Mouse (Mus musculus): ENCODE measurements around the gene Ptpru. TPM values are rescaled to one million over a fixed set of nuclear protein-coding genes. Genes with fewer than 3 reads are reported as not detected.

Ptpru gene
- polyA plus RNA-seq (2015; fragmentation: Nextera tagmentation; extraction: Ambion mirVana), result 3.1 and 3.9 TPM in 2 replicates

DNA sequence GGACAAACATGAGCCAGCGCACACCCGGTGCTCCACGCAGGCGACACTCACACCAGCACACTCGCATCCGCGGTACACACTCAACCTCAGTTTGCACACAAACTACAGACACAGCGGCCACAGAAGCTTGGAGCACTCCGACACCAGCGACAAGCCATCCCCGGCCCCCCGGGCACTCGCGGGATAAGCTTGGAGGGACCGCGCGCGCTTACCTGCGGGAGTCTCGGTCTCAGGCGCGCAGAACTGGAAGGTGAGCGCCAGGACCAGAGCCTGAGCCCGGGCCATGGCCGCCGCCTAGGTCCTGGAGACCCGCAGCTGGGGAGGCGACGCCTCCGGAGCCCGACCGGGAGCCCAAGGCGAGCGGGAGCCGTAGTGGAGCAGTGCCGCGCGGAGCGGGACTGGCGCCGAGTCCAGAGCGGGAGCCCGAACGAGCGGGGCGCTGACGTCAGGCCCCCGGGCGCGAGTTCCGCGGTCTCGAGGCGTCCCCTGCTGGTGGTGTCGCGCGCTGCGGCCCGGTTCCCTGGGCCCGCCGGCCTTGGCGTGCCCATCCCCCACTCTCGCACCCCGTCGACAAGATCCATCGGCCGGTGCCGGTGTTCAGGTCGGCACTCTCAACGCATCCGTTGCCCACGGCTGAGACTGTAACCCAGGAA lies at the start of gene Ptpru:
Ptpru (minus strand) TSS at position 417 of the 653 bp plus-strand sequence.
- Histone ChIP-seq H3K4me2 (replicated peaks; ENCODE audit: low read depth) (peak within 1 kb of the TSS; percentile 99), H3K36me3 (ENCODE audit: control insufficient read depth, insufficient read depth, low read length) (no peaks in the 10 kb centered on the region), H3K9me3 (ENCODE audit: control insufficient read depth, low read length) (no peaks in the 10 kb centered on the region), H3K27ac (replicated peaks) (no peak within 1 kb of the TSS; the same call in 1 of the 2 replicates), H3K9ac (ENCODE audit: low read length) (peak within 1 kb of the TSS; percentile 74), H3K27me3 (ENCODE audit: control insufficient read depth, insufficient read depth, low read length) (no peaks in the 10 kb centered on the region), H3K4me1 (replicated peaks; ENCODE audit: control insufficient read depth, insufficient read depth) (no peaks in the 10 kb centered on the region), H3K4me3 (ENCODE audit: low read depth, low read length) (peak within 1 kb of the TSS; percentile 65)
- ATAC-seq (ENCODE audit: low FRiP score, low TSS enrichment) (peak; percentile 87), DNase-seq (ENCODE audit: low spot score) (peak; percentile 91)
- TF ChIP-seq CTCF (IDR thresholded peaks at IDR 0.05; ENCODE audit: low read depth), result peak; percentile 95
- no peak for TF ChIP-seq EP300 (optimal IDR thresholded peaks at IDR 0.05)
- WGBS, result under 1% methylated on average over 51 of the region's 72 CpGs

DNA sequence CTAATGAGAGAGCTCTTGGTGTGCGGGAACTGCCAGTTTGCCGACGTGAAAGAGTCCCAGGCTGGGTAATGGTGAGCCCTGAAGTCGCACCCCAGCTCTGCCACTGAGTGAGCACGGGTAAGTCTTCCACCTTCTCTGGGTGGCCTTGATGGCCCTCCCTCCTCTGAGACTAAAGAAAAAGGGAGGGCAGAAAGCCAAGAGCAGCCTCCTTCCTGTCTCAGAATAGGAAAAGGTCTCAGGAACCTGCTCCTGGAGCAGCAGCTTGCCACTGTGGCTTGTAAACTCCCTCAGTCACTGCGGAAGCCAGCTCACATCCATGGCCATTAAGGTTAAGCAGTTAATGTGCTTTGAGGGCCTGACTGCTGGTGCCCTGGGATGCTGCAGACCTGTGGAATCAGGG lies 47.3 kb upstream of the Ptpru start:
- no peak overlapping the region for H3K9ac ChIP-seq (ENCODE audit: low read length)
- no peak overlapping the region for H3K4me2 ChIP-seq (replicated peaks; ENCODE audit: low read depth)
- 72% methylated on average over 6 of the region's 6 CpGs for WGBS
- no peaks in the 10 kb centered on the region; the same call in 1 of the 2 replicates for H3K4me1 ChIP-seq (replicated peaks; ENCODE audit: control insufficient read depth, insufficient read depth)
- no peaks in the 10 kb centered on the region for H3K27me3 ChIP-seq (ENCODE audit: control insufficient read depth, insufficient read depth, low read length)
- no peak for ATAC-seq (ENCODE audit: low FRiP score, low TSS enrichment)
- no peak for TF ChIP-seq EP300 (optimal IDR thresholded peaks at IDR 0.05)
- TF ChIP-seq CTCF (IDR thresholded peaks at IDR 0.05; ENCODE audit: low read depth), result no peak
- H3K36me3 ChIP-seq (ENCODE audit: control insufficient read depth, insufficient read depth, low read length), result no peaks in the 10 kb centered on the region; the same call in 1 of the 2 replicates
- no peaks in the 10 kb centered on the region for H3K9me3 ChIP-seq (ENCODE audit: control insufficient read depth, low read length)
- H3K27ac ChIP-seq (replicated peaks), result no peak overlapping the region
- no peak for DNase-seq (ENCODE audit: low spot score)
- no peak overlapping the region for H3K4me3 ChIP-seq (ENCODE audit: low read depth, low read length)

- WGBS, result 56% methylated on average over 6 of the region's 6 CpGs
- TF ChIP-seq EP300 (optimal IDR thresholded peaks at IDR 0.05) (no peak), CTCF (IDR thresholded peaks at IDR 0.05; ENCODE audit: low read depth) (no peak)
- Histone ChIP-seq H3K27me3 (ENCODE audit: control insufficient read depth, insufficient read depth, low read length) (no peaks in the 10 kb centered on the region), H3K4me1 (replicated peaks; ENCODE audit: control insufficient read depth, insufficient read depth) (no peaks in the 10 kb centered on the region; the same call in 1 of the 2 replicates), H3K27ac (replicated peaks) (no peak overlapping the region), H3K9me3 (ENCODE audit: control insufficient read depth, low read length) (no peaks in the 10 kb centered on the region), H3K36me3 (ENCODE audit: control insufficient read depth, insufficient read depth, low read length) (no peaks in the 10 kb centered on the region), H3K9ac (ENCODE audit: low read length) (no peak overlapping the region), H3K4me2 (replicated peaks; ENCODE audit: low read depth) (no peak overlapping the region), H3K4me3 (ENCODE audit: low read depth, low read length) (no peak overlapping the region)
- ATAC-seq (ENCODE audit: low FRiP score, low TSS enrichment) (no peak), DNase-seq (ENCODE audit: low spot score) (no peak)
Measured at GRCm38 (mm10) chr4:131883571-131883970, 45.5 kb upstream of the Ptpru start.

- 74% methylated on average over 7 of the region's 7 CpGs for WGBS
Measured at GRCm38 (mm10) chr4:131881306-131881705, 43.2 kb upstream of the Ptpru start.

DNA sequence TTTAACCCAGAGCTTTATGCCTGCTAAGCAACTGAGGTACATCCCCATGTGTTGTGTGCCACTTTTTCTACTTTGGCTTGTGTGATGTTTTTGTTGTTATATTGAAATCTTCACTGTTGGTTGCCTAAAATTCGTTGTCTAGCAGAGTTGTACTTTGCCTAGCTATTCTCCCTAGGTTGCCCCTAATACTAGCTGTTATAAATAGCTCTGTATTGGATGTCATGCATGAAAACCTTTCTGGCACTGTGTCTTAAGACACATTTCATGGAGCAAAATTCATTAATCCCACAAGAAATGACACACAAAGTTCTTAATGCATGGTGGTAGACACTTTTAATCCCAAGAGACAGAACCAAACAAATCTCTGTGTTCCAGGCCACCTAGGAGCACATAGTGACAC lies 41.6 kb upstream of the Ptpru start:
- 69% methylated on average over 1 of the region's 1 CpGs for WGBS
- Histone ChIP-seq H3K4me1 (replicated peaks; ENCODE audit: control insufficient read depth, insufficient read depth) (peaks cover 2% of the 10 kb centered on the region), H3K36me3 (ENCODE audit: control insufficient read depth, insufficient read depth, low read length) (no peaks in the 10 kb centered on the region), H3K4me3 (ENCODE audit: low read depth, low read length) (no peak overlapping the region), H3K9me3 (ENCODE audit: control insufficient read depth, low read length) (no peaks in the 10 kb centered on the region), H3K27me3 (ENCODE audit: control insufficient read depth, insufficient read depth, low read length) (no peaks in the 10 kb centered on the region), H3K9ac (ENCODE audit: low read length) (no peak overlapping the region), H3K27ac (replicated peaks) (no peak overlapping the region), H3K4me2 (replicated peaks; ENCODE audit: low read depth) (no peak overlapping the region)
- TF ChIP-seq CTCF (IDR thresholded peaks at IDR 0.05; ENCODE audit: low read depth) (no peak), EP300 (optimal IDR thresholded peaks at IDR 0.05) (no peak)
- no peak for ATAC-seq (ENCODE audit: low FRiP score, low TSS enrichment)
- DNase-seq (ENCODE audit: low spot score), result no peak

More at GRCm38 (mm10) chr4:131881306-131881705, 43.2 kb upstream of the Ptpru start:
- DNase-seq (ENCODE audit: low spot score), result no peak
- Histone ChIP-seq H3K27ac (replicated peaks) (no peak overlapping the region), H3K36me3 (ENCODE audit: control insufficient read depth, insufficient read depth, low read length) (no peaks in the 10 kb centered on the region), H3K4me1 (replicated peaks; ENCODE audit: control insufficient read depth, insufficient read depth) (peaks cover 2% of the 10 kb centered on the region), H3K9me3 (ENCODE audit: control insufficient read depth, low read length) (no peaks in the 10 kb centered on the region), H3K27me3 (ENCODE audit: control insufficient read depth, insufficient read depth, low read length) (no peaks in the 10 kb centered on the region), H3K4me2 (replicated peaks; ENCODE audit: low read depth) (no peak overlapping the region), H3K9ac (ENCODE audit: low read length) (no peak overlapping the region), H3K4me3 (ENCODE audit: low read depth, low read length) (no peak overlapping the region)
- no peak for ATAC-seq (ENCODE audit: low FRiP score, low TSS enrichment)
- TF ChIP-seq CTCF (IDR thresholded peaks at IDR 0.05; ENCODE audit: low read depth) (no peak), EP300 (optimal IDR thresholded peaks at IDR 0.05) (no peak)

GRCm38 (mm10) chr4:131876836-131877235 lies 38.7 kb upstream of the Ptpru start:
- no peak overlapping the region for H3K27ac ChIP-seq (replicated peaks)
- no peaks in the 10 kb centered on the region for H3K27me3 ChIP-seq (ENCODE audit: control insufficient read depth, insufficient read depth, low read length)
- TF ChIP-seq EP300 (optimal IDR thresholded peaks at IDR 0.05) (no peak), CTCF (IDR thresholded peaks at IDR 0.05; ENCODE audit: low read depth) (no peak)
- H3K4me1 ChIP-seq (replicated peaks; ENCODE audit: control insufficient read depth, insufficient read depth), result peaks cover 4% of the 10 kb centered on the region; the same call in 1 of the 2 replicates
- H3K4me2 ChIP-seq (replicated peaks; ENCODE audit: low read depth), result no peak overlapping the region
- H3K9me3 ChIP-seq (ENCODE audit: control insufficient read depth, low read length), result no peaks in the 10 kb centered on the region
- DNase-seq (ENCODE audit: low spot score), result no peak
- 50% methylated on average over 2 of the region's 2 CpGs for WGBS
- no peaks in the 10 kb centered on the region for H3K36me3 ChIP-seq (ENCODE audit: control insufficient read depth, insufficient read depth, low read length)
- no peak overlapping the region for H3K9ac ChIP-seq (ENCODE audit: low read length)
- H3K4me3 ChIP-seq (ENCODE audit: low read depth, low read length), result no peak overlapping the region
- no peak for ATAC-seq (ENCODE audit: low FRiP score, low TSS enrichment)

All from stomach, postnatal 0 days (tissue).